Mouse (Mus musculus) lung, postnatal 0 days (tissue): ENCODE measurements around the gene Ptprg. TPM values are rescaled to one million over a fixed set of nuclear protein-coding genes. Genes with fewer than 3 reads are reported as not detected.

Experiments
- ATAC-seq: fragments of 200-750 bp; cut with Nextera tagmentation; 2 replicates; pipeline ENCODE4 v1.8.0; 2017; ENCODE audit warnings: moderate library complexity
- DNase-seq: peaks from one replicate; pipeline ENCODE4 v3.0.0-alpha.2; 2016; ENCODE audit warnings: low spot score
- H3K27ac ChIP-seq: fragments of 300-500 bp; sonication (generic); 2 replicates; pipeline ENCODE4 v1.5.1; 2014; ENCODE audit warnings: antibody characterized with exemption, mild to moderate bottlenecking, low read length, mixed read lengths
- H3K27me3 ChIP-seq: fragments of 300-500 bp; sonication (generic); replicated peaks from 2 replicates; pipeline ENCODE4 v1.6.1; 2014; ENCODE audit warnings: low read length, mixed read lengths; ENCODE audit not compliant: insufficient read depth
- H3K36me3 ChIP-seq: fragments of 300-500 bp; sonication (generic); 2 replicates; pipeline ENCODE4 v1.6.1; 2014; ENCODE audit warnings: low read length, mixed read lengths; ENCODE audit not compliant: insufficient read depth
- H3K4me1 ChIP-seq: fragments of 300-500 bp; sonication (generic); 2 replicates; pipeline ENCODE4 v1.6.1; 2014; ENCODE audit warnings: antibody characterized with exemption, low read depth, low read length, mixed read lengths; ENCODE audit not compliant: insufficient read depth
- H3K4me2 ChIP-seq: fragments of 300-500 bp; sonication (generic); replicated peaks from 2 replicates; pipeline ENCODE4 v1.6.1; 2014; ENCODE audit warnings: low read depth, mild to moderate bottlenecking, low read length, moderate library complexity, mixed read lengths
- H3K4me3 ChIP-seq: fragments of 300-500 bp; sonication (generic); 2 replicates; pipeline ENCODE4 v1.5.1; 2014; ENCODE audit warnings: low read depth, low read length
- H3K9ac ChIP-seq: fragments of 300-500 bp; sonication (generic); replicated peaks from 2 replicates; pipeline ENCODE4 v1.6.1; 2014; ENCODE audit warnings: low read depth, mild to moderate bottlenecking
- H3K9me3 ChIP-seq: fragments of 300-500 bp; sonication (generic); 2 replicates; pipeline ENCODE4 v1.6.1; 2016; ENCODE audit warnings: low read length, mixed read lengths
- CTCF ChIP-seq: IDR thresholded peaks from 2 replicates; pipeline ENCODE4 v1.5.1; 2016; ENCODE audit warnings: antibody characterized with exemption, mild to moderate bottlenecking
- EP300 ChIP-seq: IDR thresholded peaks from 2 replicates; pipeline ENCODE4 v1.6.1; 2016; ENCODE audit warnings: antibody characterized with exemption, mild to moderate bottlenecking, control low read depth
- WGBS: fragments of 180-500 bp; shearing (Covaris S2); extraction: QIAGEN DNeasy Blood & Tissue Kit; methylation state at CpG from one replicate; pipeline ENCODE4 v1.1.7; 2014; 5-methylcytosine and 5-hydroxymethylcytosine counted together
- polyA plus RNA-seq: library from polyadenylated mRNA; unstranded; fragments of >200 nt; fragmentation: Nextera tagmentation; extraction: Ambion mirVana; gene quantifications from 2 replicates; pipeline ENCODE4 v1.2.1, GENCODE M21; 2015

Gene Ptprg
- polyA plus RNA-seq, 1 experiment from 2014 or later = 19.4 TPM

DNA sequence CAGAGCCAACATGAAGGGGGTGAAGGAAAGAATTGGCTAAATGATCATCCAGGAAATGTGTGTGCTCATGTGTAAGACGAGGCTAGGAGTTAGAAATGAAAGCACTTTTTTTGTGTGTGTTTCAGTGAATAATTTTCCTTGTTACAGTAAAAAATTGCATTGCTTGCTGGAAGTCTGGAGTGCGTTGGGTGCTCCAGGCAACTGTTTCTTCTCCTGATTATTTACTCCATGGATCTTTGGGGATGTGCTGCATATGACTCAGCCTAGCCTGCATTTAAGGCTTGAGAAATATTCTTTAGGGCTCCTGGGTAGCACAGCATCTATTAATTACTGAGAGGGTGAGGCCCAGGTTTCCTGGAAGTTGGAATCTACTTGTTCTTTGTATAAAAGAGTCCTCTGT lies 435.6 kb downstream of the Ptprg start:
- Histone ChIP-seq H3K36me3 (no peaks in the 10 kb centered on the region), H3K27me3 (no peaks in the 10 kb centered on the region), H3K4me1 (no peaks in the 10 kb centered on the region), H3K27ac (no peak overlapping the region), H3K4me3 (no peak overlapping the region), H3K9ac (no peak overlapping the region), H3K4me2 (no peak overlapping the region), H3K9me3 (no peaks in the 10 kb centered on the region)
- no peak for ATAC-seq
- DNase-seq = no peak
- no peak for TF ChIP-seq EP300
- no peak for TF ChIP-seq CTCF
- WGBS = 54% methylated on average over 2 of the region's 2 CpGs

DNA sequence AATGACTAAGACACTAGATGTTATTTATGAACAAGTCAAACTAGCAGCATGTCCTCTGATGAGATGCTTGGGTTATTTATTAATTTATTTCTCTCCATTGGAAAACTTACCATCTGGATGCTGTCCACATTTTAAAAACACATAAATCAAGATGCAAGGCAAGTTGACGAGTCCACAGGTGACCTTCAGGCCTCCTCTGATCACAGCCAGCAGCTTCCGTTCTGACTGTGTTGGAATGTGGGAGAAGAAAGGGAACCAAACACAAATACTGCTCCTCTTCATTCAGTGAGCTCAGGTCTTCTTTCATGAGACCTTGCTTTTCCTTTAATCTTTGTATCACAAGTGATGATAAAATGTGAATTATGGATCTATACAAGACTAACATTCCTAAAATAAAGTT lies 437.8 kb downstream of the Ptprg start:
- no peaks in the 10 kb centered on the region for H3K9me3 ChIP-seq
- TF ChIP-seq EP300 (no peak), CTCF (no peak)
- no peak overlapping the region for H3K9ac ChIP-seq
- ATAC-seq (no peak), DNase-seq (no peak)
- no peaks in the 10 kb centered on the region for H3K4me1 ChIP-seq
- H3K27ac ChIP-seq = no peak overlapping the region
- no peak overlapping the region for H3K4me2 ChIP-seq
- H3K36me3 ChIP-seq = no peaks in the 10 kb centered on the region
- WGBS = 68% methylated on average over 2 of the region's 2 CpGs
- H3K27me3 ChIP-seq = no peaks in the 10 kb centered on the region
- H3K4me3 ChIP-seq = no peak overlapping the region

DNA sequence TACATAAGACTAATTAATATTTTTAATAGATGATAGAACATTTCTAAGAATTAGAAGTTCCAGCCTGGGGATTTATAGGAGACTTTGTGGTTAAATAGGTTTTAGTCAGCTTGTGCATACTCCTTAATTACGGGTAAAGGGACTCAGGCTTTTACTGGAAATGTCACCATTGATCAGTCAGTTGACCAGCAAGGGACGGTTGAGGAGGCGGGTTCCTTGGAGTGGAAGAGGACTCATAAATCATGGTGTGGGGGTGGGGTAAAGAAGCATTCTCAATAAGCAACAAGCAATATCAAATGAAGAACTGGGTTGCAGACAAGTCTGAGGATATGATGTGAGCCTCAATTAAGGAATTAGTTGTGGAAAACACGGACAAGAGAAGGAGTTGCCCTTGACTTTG lies 438.8 kb downstream of the Ptprg start:
- H3K27ac ChIP-seq = no peak overlapping the region
- H3K9me3 ChIP-seq = no peaks in the 10 kb centered on the region
- TF ChIP-seq CTCF = no peak
- no peak for TF ChIP-seq EP300
- ATAC-seq = no peak
- H3K4me2 ChIP-seq = no peak overlapping the region
- H3K4me3 ChIP-seq = no peak overlapping the region
- H3K4me1 ChIP-seq = no peaks in the 10 kb centered on the region
- WGBS = 85% methylated on average over 4 of the region's 4 CpGs
- no peaks in the 10 kb centered on the region for H3K36me3 ChIP-seq
- H3K9ac ChIP-seq = no peak overlapping the region
- no peak for DNase-seq
- H3K27me3 ChIP-seq = no peaks in the 10 kb centered on the region

- Histone ChIP-seq H3K27ac (no peak overlapping the region), H3K9ac (no peak overlapping the region), H3K4me1 (no peaks in the 10 kb centered on the region), H3K9me3 (no peaks in the 10 kb centered on the region), H3K36me3 (no peaks in the 10 kb centered on the region), H3K4me2 (no peak overlapping the region), H3K4me3 (no peak overlapping the region), H3K27me3 (no peaks in the 10 kb centered on the region)
- no peak for ATAC-seq
- WGBS = 79% methylated on average over 6 of the region's 6 CpGs
- no peak for DNase-seq
- TF ChIP-seq EP300 (no peak), CTCF (no peak)
Measured at GRCm38 (mm10) chr14:11992534-11992933, 439.2 kb downstream of the Ptprg start.

DNA sequence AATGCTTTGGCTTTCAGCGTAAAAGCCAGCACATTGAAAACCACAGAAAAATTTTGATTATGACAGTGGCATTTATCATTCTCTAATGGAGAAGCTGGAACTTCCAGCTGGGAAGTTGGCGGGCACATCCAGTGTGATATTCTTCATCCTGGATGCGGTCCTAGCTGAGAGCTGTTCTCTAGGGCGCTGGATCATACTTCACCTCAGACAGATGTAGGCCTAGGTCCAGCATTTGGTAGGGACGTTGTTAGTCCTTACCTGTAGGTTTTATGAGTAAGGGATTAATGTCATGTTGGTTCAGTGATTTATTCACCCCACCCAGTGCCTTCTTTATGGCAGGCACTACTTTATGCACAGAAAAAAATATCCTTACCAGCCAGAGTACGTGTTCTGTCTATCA lies 444.2 kb downstream of the Ptprg start:
- H3K9me3 ChIP-seq = no peaks in the 10 kb centered on the region
- H3K27ac ChIP-seq = no peak overlapping the region
- no peak overlapping the region for H3K9ac ChIP-seq
- DNase-seq (no peak), ATAC-seq (no peak)
- H3K36me3 ChIP-seq = no peaks in the 10 kb centered on the region
- TF ChIP-seq EP300 (no peak), CTCF (no peak)
- WGBS = 71% methylated on average over 6 of the region's 6 CpGs
- no peak overlapping the region for H3K4me2 ChIP-seq
- no peak overlapping the region for H3K4me3 ChIP-seq
- no peaks in the 10 kb centered on the region for H3K4me1 ChIP-seq
- H3K27me3 ChIP-seq = no peaks in the 10 kb centered on the region

DNA sequence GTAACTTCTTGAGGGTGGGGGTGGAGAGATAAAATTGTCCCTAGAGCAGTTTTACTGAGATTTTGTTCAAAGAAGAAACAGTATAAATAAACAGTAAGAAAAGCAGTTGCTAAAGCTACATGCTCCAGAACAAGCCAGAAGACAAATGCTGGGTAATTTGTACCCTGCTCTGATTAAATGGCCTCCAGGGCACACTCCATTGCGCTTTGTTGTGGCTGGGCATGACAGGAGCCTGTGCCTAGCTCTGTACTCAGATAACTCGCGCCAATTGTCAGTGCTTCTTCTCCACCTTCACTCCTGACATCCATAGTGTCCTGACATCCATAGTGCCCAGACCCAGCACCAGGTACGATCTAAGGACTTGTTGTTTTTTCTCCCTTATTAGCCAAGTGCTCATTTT lies 445.1 kb downstream of the Ptprg start:
- no peak for ATAC-seq
- no peak for TF ChIP-seq EP300
- TF ChIP-seq CTCF = no peak

DNA sequence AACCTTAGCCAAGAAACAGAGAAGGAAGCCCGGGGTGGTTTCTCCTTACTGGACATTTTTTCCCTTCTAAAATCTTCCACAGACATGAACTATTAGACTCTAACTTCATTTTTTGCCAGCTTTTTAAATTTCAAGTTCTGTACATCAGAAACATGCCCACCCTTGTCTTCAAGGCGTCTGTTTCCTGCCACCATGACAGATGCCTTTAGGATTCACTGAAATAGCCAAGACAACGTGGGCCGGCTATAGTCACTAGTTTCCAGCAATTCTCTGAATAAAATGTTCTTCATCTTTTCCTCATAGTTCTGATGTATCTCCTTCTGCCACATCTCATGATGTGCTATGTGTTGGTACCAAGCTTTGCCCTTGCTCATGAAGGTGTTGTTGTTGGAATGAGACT lies 450.7 kb downstream of the Ptprg start:
- no peak for ATAC-seq
- Histone ChIP-seq H3K27me3 (no peaks in the 10 kb centered on the region), H3K4me2 (no peak overlapping the region), H3K27ac (no peak overlapping the region), H3K9me3 (no peaks in the 10 kb centered on the region), H3K36me3 (no peaks in the 10 kb centered on the region), H3K9ac (no peak overlapping the region), H3K4me3 (no peak overlapping the region), H3K4me1 (no peaks in the 10 kb centered on the region)
- TF ChIP-seq CTCF = no peak
- no peak for TF ChIP-seq EP300
- 83% methylated on average over 4 of the region's 4 CpGs for WGBS
- no peak for DNase-seq

More for the DNA sequence above, 445.1 kb downstream of the Ptprg start:
- no peaks in the 10 kb centered on the region for H3K4me1 ChIP-seq
- H3K9me3 ChIP-seq = no peaks in the 10 kb centered on the region
- DNase-seq = no peak
- no peak overlapping the region for H3K4me2 ChIP-seq
- no peak overlapping the region for H3K4me3 ChIP-seq
- no peak overlapping the region for H3K27ac ChIP-seq
- H3K9ac ChIP-seq = no peak overlapping the region
- 69% methylated on average over 4 of the region's 4 CpGs for WGBS
- no peaks in the 10 kb centered on the region for H3K36me3 ChIP-seq
- H3K27me3 ChIP-seq = no peaks in the 10 kb centered on the region
